Mouse (Mus musculus) limb, embryonic 13.5 days (tissue): Measurements from ENCODE around the gene Phf19. TPM values are rescaled to one million over a fixed set of nuclear protein-coding genes. Genes with fewer than 3 reads are reported as not detected.
A peak's percentile ranks its signal among the peaks of the same experiment; 100 is the strongest.

Experiments used
- ATAC-seq: fragments of 200-750 bp; cut with Nextera tagmentation; 2 replicates; pipeline ENCODE4 v1.8.0; 2017; ENCODE audit warnings: low read depth, moderate number of reproducible peaks, moderate TSS enrichment; ENCODE audit not compliant: low FRiP score
- H3K27ac ChIP-seq: fragments of 300-500 bp; sonication (generic); 2 replicates; pipeline ENCODE4 v1.5.1; 2015; ENCODE audit warnings: inconsistent platforms, mild to moderate bottlenecking, moderate library complexity
- H3K27me3 ChIP-seq: fragments of 300-500 bp; sonication (generic); 2 replicates; pipeline ENCODE4 v1.6.1; 2015; ENCODE audit warnings: mild to moderate bottlenecking, inconsistent platforms
- H3K36me3 ChIP-seq: fragments of 300-500 bp; sonication (generic); 2 replicates; pipeline ENCODE4 v1.6.1; 2015; ENCODE audit warnings: inconsistent platforms, mild to moderate bottlenecking, moderate library complexity
- H3K4me1 ChIP-seq: fragments of 300-500 bp; sonication (generic); 2 replicates; pipeline ENCODE4 v1.6.1; 2015; ENCODE audit warnings: inconsistent platforms
- H3K4me2 ChIP-seq: fragments of 300-500 bp; sonication (generic); replicated peaks from 2 replicates; pipeline ENCODE4 v1.6.1; 2015; ENCODE audit warnings: inconsistent platforms, mild to moderate bottlenecking, moderate library complexity
- H3K4me3 ChIP-seq: fragments of 300-500 bp; sonication (generic); 2 replicates; pipeline ENCODE4 v1.5.1; 2015; ENCODE audit warnings: moderate library complexity, mild to moderate bottlenecking, inconsistent platforms
- H3K9ac ChIP-seq: fragments of 300-500 bp; sonication (generic); 2 replicates; pipeline ENCODE4 v1.6.1; 2015; ENCODE audit warnings: mild to moderate bottlenecking, inconsistent platforms
- H3K9me3 ChIP-seq: fragments of 300-500 bp; sonication (generic); 2 replicates; pipeline ENCODE4 v1.6.1; 2016; ENCODE audit warnings: inconsistent platforms
- WGBS: fragments of 180-500 bp; shearing (Covaris S2); methylation state at CpG from one replicate; pipeline ENCODE4 v1.1.7; 2015; 5-methylcytosine and 5-hydroxymethylcytosine counted together
- polyA plus RNA-seq: library from polyadenylated mRNA; unstranded; fragments of >200 nt; fragmentation: Nextera tagmentation; extraction: Ambion mirVana; gene quantifications from 2 replicates; pipeline ENCODE4 v1.2.1, GENCODE M21; 2015

Phf19 gene
- polyA plus RNA-seq, 1 experiment from 2014 or later, result 2.6 TPM

- no peak for ATAC-seq
Observed at GRCm38 (mm10) chr2:34937460-34937859, 23.6 kb upstream of the Phf19 start.

GRCm38 (mm10) chr2:34927320-34927719 is 13.5 kb upstream of the Phf19 start:
- H3K36me3 ChIP-seq, result no peaks in the 10 kb centered on the region
- 61% methylated on average over 5 of the region's 5 CpGs for WGBS
- H3K4me2 ChIP-seq, result no peak overlapping the region
- H3K9me3 ChIP-seq, result no peaks in the 10 kb centered on the region
- H3K4me3 ChIP-seq, result no peak overlapping the region
- H3K4me1 ChIP-seq, result peaks cover 21% of the 10 kb centered on the region
- ATAC-seq, result no peak
- H3K9ac ChIP-seq, result no peak overlapping the region
- H3K27ac ChIP-seq, result no peak overlapping the region
- H3K27me3 ChIP-seq, result peaks cover 25% of the 10 kb centered on the region

More at GRCm38 (mm10) chr2:34937460-34937859, 23.6 kb upstream of the Phf19 start:
- Histone ChIP-seq H3K9me3 (no peaks in the 10 kb centered on the region), H3K4me3 (no peak overlapping the region), H3K4me1 (peaks cover 42% of the 10 kb centered on the region), H3K4me2 (no peak overlapping the region), H3K27ac (no peak overlapping the region), H3K36me3 (no peaks in the 10 kb centered on the region), H3K9ac (no peak overlapping the region), H3K27me3 (peaks cover 28% of the 10 kb centered on the region)
- WGBS, result 13% methylated on average over 5 of the region's 5 CpGs

DNA sequence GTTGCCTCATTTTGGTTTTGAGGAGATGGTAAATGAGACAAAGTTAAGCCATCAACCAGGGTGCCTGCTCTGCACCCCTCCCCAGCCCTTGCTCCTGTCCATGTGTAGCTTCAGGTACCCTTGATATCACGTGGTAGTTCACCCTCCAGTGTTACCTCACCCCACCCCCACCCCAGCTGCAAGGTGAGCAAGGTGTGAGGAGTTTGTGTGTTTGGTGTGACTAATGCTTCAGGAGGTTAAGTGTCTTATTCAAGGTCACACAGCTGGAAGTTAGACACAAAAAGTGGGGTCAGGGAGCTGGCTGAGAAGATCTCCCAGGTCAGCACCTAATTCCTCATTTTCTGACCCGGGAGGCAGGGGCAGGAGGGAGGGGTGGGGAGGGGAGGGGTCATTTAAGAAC is 8.9 kb upstream of the Phf19 start:
- peaks cover 46% of the 10 kb centered on the region for H3K27me3 ChIP-seq
- no peak for ATAC-seq
- no peak overlapping the region for H3K4me2 ChIP-seq
- no peak overlapping the region for H3K27ac ChIP-seq
- H3K36me3 ChIP-seq, result no peaks in the 10 kb centered on the region
- H3K4me1 ChIP-seq, result peaks cover 26% of the 10 kb centered on the region
- no peaks in the 10 kb centered on the region for H3K9me3 ChIP-seq
- H3K9ac ChIP-seq, result no peak overlapping the region
- WGBS, result 15% methylated on average over 2 of the region's 2 CpGs
- no peak overlapping the region for H3K4me3 ChIP-seq

- no peaks in the 10 kb centered on the region for H3K9me3 ChIP-seq
- H3K9ac ChIP-seq, result no peak overlapping the region
- no peaks in the 10 kb centered on the region for H3K36me3 ChIP-seq
- H3K27ac ChIP-seq, result no peak overlapping the region
- no peak overlapping the region for H3K4me3 ChIP-seq
- no peak for ATAC-seq
- WGBS, result 63% methylated on average over 2 of the region's 2 CpGs
- H3K4me1 ChIP-seq, result peaks cover 10% of the 10 kb centered on the region
- peaks cover 62% of the 10 kb centered on the region for H3K27me3 ChIP-seq
- H3K4me2 ChIP-seq, result no peak overlapping the region
Observed at GRCm38 (mm10) chr2:34920144-34920543, 6.3 kb upstream of the Phf19 start.

DNA sequence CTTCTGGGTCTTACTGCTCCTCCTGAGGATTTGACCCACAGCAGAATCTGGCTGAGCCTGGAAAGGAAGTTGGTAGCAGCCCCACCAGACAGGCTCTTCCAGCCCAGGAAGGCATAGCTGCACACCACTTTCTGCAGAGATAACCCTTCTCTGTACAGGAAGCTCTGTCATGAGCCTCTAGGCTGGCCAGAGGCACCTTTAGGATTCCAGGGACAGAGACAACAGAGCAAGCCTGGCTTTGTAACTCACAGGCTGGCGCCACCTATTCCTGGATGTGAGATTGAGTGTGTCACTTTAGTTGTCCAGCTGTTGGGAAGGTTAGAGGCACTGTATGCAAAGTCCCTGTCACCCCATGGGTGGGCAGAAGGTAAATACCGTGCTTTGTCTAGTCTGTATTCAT is 1.3 kb upstream of the Phf19 start:
- no peaks in the 10 kb centered on the region for H3K36me3 ChIP-seq
- no peak overlapping the region for H3K27ac ChIP-seq
- H3K9ac ChIP-seq, result no peak overlapping the region
- no peaks in the 10 kb centered on the region for H3K9me3 ChIP-seq
- peaks cover 93% of the 10 kb centered on the region for H3K27me3 ChIP-seq
- no peak overlapping the region for H3K4me2 ChIP-seq
- H3K4me3 ChIP-seq, result no peak overlapping the region
- H3K4me1 ChIP-seq, result peaks cover 12% of the 10 kb centered on the region
- ATAC-seq, result no peak
- 52% methylated on average over 2 of the region's 2 CpGs for WGBS

DNA sequence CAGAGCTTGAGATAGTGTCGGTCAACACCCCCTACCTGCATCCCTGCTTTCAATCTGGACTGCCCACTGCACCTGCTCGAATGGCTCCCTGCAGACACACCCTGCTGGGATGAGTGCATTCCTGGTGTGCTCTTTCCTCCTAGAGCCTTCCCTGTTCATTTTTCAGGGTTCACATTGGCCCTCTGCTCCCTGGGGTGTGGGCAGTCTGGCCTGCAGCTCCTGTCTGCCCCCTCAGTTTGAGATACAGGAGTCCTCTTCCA is 927 bp upstream of the Phf19 start:
- Histone ChIP-seq H3K9me3 (no peaks in the 10 kb centered on the region), H3K27me3 (peaks cover 94% of the 10 kb centered on the region), H3K9ac (no peak overlapping the region), H3K4me3 (peak overlapping the region; percentile 57), H3K36me3 (no peaks in the 10 kb centered on the region), H3K4me1 (peaks cover 12% of the 10 kb centered on the region), H3K4me2 (peak overlapping the region; percentile 92; the same call in 1 of the 2 replicates), H3K27ac (no peak overlapping the region)
- WGBS, result 12% methylated on average over 2 of the region's 2 CpGs
- no peak for ATAC-seq

DNA sequence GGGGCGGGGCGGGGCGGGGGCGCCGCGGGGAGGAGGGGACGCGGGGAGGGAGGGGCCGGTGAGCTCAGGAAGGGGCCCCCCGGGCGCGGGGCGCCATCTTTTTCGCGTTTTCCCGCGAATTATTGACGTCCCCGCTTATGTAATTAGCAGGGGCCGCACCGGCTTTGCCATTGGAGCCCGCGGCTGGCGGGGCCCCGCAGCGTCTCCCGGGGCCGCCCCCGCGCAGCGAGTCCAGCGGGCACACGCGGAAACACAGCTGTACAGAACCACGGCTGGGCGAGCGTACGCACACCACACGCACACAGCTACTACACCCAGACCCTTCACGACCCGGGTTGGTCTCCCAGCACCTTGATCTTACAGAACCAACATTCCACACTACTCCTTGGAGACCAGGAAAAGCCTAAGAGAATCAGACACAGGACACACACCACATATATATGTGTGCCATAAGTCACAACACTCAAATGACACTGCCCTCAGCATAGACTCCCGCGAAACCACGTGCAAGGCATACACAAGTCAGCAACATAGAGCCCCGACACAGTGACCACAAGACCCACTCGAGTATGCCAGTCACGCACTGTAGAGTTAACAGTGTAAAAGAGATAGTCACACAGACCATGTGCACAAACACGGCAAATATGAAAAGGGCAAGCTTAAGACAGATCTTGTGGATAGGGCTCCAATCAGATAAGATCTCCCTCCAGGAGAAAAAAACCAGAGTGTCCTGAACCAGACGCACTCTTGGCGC is 420 bp upstream of the Phf19 start:
- Histone ChIP-seq H3K4me2 (peak overlapping the region; percentile 92), H3K36me3 (no peaks in the 10 kb centered on the region), H3K27ac (no peak overlapping the region), H3K9me3 (no peaks in the 10 kb centered on the region), H3K4me3 (peak overlapping the region; percentile 57), H3K9ac (peak overlapping the region; percentile 51), H3K4me1 (peaks cover 12% of the 10 kb centered on the region), H3K27me3 (peaks cover 94% of the 10 kb centered on the region)
- peak; percentile 30 for ATAC-seq
- WGBS, result 5% methylated on average over 33 of the region's 50 CpGs

- H3K4me3 ChIP-seq, result peak overlapping the region; percentile 57
- H3K27me3 ChIP-seq, result peaks cover 94% of the 10 kb centered on the region
- no peaks in the 10 kb centered on the region for H3K36me3 ChIP-seq
- peaks cover 12% of the 10 kb centered on the region for H3K4me1 ChIP-seq
- WGBS, result 37% methylated on average over 7 of the region's 7 CpGs
- H3K9ac ChIP-seq, result peak overlapping the region; percentile 51; the same call in 1 of the 2 replicates
- ATAC-seq, result no peak
- H3K27ac ChIP-seq, result no peak overlapping the region
- no peaks in the 10 kb centered on the region for H3K9me3 ChIP-seq
- peak overlapping the region; percentile 92 for H3K4me2 ChIP-seq
Observed at GRCm38 (mm10) chr2:34912613-34913012, 1.2 kb downstream of the Phf19 start.

- peaks cover 91% of the 10 kb centered on the region for H3K27me3 ChIP-seq
- 74% methylated on average over 5 of the region's 5 CpGs for WGBS
Observed at GRCm38 (mm10) chr2:34911871-34912270, 2.0 kb downstream of the Phf19 start.

GRCm38 (mm10) chr2:34909719-34910118 is 4.1 kb downstream of the Phf19 start:
- Histone ChIP-seq H3K36me3 (no peaks in the 10 kb centered on the region), H3K27ac (no peak overlapping the region), H3K4me1 (peaks cover 16% of the 10 kb centered on the region), H3K4me2 (no peak overlapping the region), H3K9ac (no peak overlapping the region), H3K4me3 (no peak overlapping the region), H3K9me3 (no peaks in the 10 kb centered on the region), H3K27me3 (peaks cover 77% of the 10 kb centered on the region)
- 85% methylated on average over 4 of the region's 4 CpGs for WGBS
- no peak for ATAC-seq

More at GRCm38 (mm10) chr2:34911871-34912270, 2.0 kb downstream of the Phf19 start:
- Histone ChIP-seq H3K36me3 (no peaks in the 10 kb centered on the region), H3K27ac (no peak overlapping the region), H3K4me2 (no peak overlapping the region), H3K9me3 (no peaks in the 10 kb centered on the region), H3K4me1 (peaks cover 12% of the 10 kb centered on the region), H3K4me3 (no peak overlapping the region), H3K9ac (no peak overlapping the region; the same call in 1 of the 2 replicates)
- ATAC-seq, result no peak

DNA sequence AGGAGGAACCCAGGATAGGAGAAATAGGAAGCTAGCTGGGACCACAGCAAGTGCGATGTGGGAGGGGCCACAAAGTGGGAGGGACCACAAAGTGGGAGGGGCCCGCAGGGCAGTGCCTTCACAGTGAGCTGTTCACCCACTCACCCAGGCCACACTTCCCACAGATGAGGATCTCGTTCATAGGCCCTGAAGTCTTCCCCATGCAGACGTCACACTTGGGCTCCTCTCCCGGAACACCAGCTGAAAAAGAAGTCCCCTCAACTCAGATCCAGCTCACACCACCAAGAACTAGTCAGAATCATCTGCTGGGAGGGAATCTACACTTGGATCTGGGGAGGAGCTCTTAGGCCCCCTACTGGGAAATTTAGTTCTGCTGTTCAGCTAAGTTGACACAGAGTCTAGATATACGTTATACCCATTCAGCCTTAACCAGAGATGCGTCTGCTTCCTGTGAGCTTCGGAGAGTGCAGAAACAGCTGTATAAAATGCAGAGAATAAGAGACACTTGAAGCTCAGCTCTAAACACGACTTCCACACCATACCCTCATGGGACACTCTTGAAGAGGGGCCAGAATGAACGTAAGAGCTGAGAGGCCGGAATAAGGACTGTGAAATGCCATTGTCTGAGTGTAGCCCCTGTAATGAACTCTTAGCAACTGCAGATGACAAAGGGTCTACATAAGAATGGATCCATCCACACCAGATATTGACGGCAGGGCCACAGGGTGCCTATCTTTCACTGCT is 6.8 kb downstream of the Phf19 start:
- Histone ChIP-seq H3K27me3 (peaks cover 50% of the 10 kb centered on the region), H3K27ac (no peak overlapping the region)
- no peak for ATAC-seq

DNA sequence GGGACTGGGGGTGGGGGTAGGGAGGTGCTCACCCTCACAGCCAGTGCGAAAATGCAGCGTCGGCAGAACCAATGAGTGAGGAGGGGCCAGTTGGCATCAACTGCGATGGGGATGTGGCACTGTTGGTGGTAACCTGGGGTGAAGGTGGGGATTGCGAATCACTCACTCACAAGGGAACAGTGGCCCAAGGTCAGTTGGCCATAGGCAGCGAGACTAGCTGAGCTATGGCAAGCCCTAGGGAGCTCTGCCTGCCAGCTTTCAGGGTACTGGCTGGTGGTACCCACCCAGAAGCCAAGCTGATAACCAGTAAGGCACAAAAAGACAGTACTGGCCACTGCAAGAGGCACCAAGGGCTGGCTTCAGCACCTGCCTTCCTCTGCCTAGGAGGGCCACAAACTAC is 7.4 kb downstream of the Phf19 start:
- WGBS, result 56% methylated on average over 6 of the region's 6 CpGs
- no peak for ATAC-seq

More for the DNA sequence above, 6.8 kb downstream of the Phf19 start:
- Histone ChIP-seq H3K4me2 (no peak overlapping the region), H3K9ac (no peak overlapping the region), H3K9me3 (no peaks in the 10 kb centered on the region), H3K4me3 (no peak overlapping the region), H3K4me1 (peaks cover 10% of the 10 kb centered on the region; the same call in 1 of the 2 replicates), H3K36me3 (no peaks in the 10 kb centered on the region)
- WGBS, result 45% methylated on average over 12 of the region's 12 CpGs

More for the DNA sequence above, 7.4 kb downstream of the Phf19 start:
- Histone ChIP-seq H3K4me3 (no peak overlapping the region), H3K9ac (no peak overlapping the region), H3K36me3 (no peaks in the 10 kb centered on the region), H3K4me2 (no peak overlapping the region), H3K27me3 (peaks cover 44% of the 10 kb centered on the region), H3K27ac (no peak overlapping the region), H3K9me3 (no peaks in the 10 kb centered on the region), H3K4me1 (peaks cover 10% of the 10 kb centered on the region; the same call in 1 of the 2 replicates)
